Mouse (Mus musculus): ENCODE results near the gene Hes7. TPM values are rescaled to one million over a fixed set of nuclear protein-coding genes. Genes with fewer than 3 reads are reported as not detected.
"Not testable (repeated sequence)": the region's sequence is repeated elsewhere in the genome, so short reads cannot be mapped to it uniquely, and the experiment has no call there.

The Hes7 gene
- total RNA-seq, 1 experiment from 2014 or later = not detected

GRCm38 (mm10) chr11:69085608-69086007, 34.6 kb upstream of the Hes7 start:
- ATAC-seq (replicated peaks in 1 of 2; ENCODE audit: insufficient read depth in 1 of 2, low FRiP score in 2 of 2, low TSS enrichment in 1 of 2, low read depth in 1 of 2, poor library complexity in 2 of 2, severe bottlenecking in 2 of 2) = no peak

- ATAC-seq (replicated peaks in 1 of 2; ENCODE audit: insufficient read depth in 1 of 2, low FRiP score in 2 of 2, low TSS enrichment in 1 of 2, low read depth in 1 of 2, poor library complexity in 2 of 2, severe bottlenecking in 2 of 2) = no peak
These were observed 33.8 kb upstream of the Hes7 start for GRCm38 (mm10) chr11:69086390-69086789.

- ATAC-seq (replicated peaks in 1 of 2; ENCODE audit: insufficient read depth in 1 of 2, low FRiP score in 2 of 2, low TSS enrichment in 1 of 2, low read depth in 1 of 2, poor library complexity in 2 of 2, severe bottlenecking in 2 of 2) = no peak
These were observed 33.1 kb upstream of the Hes7 start for GRCm38 (mm10) chr11:69087082-69087481.

GRCm38 (mm10) chr11:69087597-69087996, 32.6 kb upstream of the Hes7 start:
- ATAC-seq (replicated peaks in 1 of 2; ENCODE audit: insufficient read depth in 1 of 2, low FRiP score in 2 of 2, low TSS enrichment in 1 of 2, low read depth in 1 of 2, poor library complexity in 2 of 2, severe bottlenecking in 2 of 2) = no peak

- peak; percentile 44 to 68; a peak in 3 of 4 replicates for ATAC-seq (replicated peaks in 1 of 2; ENCODE audit: insufficient read depth in 1 of 2, low FRiP score in 2 of 2, low TSS enrichment in 1 of 2, low read depth in 1 of 2, poor library complexity in 2 of 2, severe bottlenecking in 2 of 2)
These were observed 31.9 kb upstream of the Hes7 start, which contains the start of gene Vamp2 for GRCm38 (mm10) chr11:69088103-69088855. Gene Vamp2, plus strand, starts transcription at chr11:69088490.

GRCm38 (mm10) chr11:69088856-69089615, 31.2 kb upstream of the Hes7 start:
- no peak for ATAC-seq (replicated peaks in 1 of 2; ENCODE audit: insufficient read depth in 1 of 2, low FRiP score in 2 of 2, low TSS enrichment in 1 of 2, low read depth in 1 of 2, poor library complexity in 2 of 2, severe bottlenecking in 2 of 2)

- ATAC-seq (replicated peaks in 1 of 2; ENCODE audit: insufficient read depth in 1 of 2, low FRiP score in 2 of 2, low TSS enrichment in 1 of 2, low read depth in 1 of 2, poor library complexity in 2 of 2, severe bottlenecking in 2 of 2) = no peak
These were observed 30.5 kb upstream of the Hes7 start for GRCm38 (mm10) chr11:69089616-69090290.

GRCm38 (mm10) chr11:69090367-69090766, 29.8 kb upstream of the Hes7 start:
- ATAC-seq (replicated peaks in 1 of 2; ENCODE audit: insufficient read depth in 1 of 2, low FRiP score in 2 of 2, low TSS enrichment in 1 of 2, low read depth in 1 of 2, poor library complexity in 2 of 2, severe bottlenecking in 2 of 2) = no peak

GRCm38 (mm10) chr11:69091566-69092385, 28.4 kb upstream of the Hes7 start:
- ATAC-seq (replicated peaks in 1 of 2; ENCODE audit: insufficient read depth in 1 of 2, low FRiP score in 2 of 2, low TSS enrichment in 1 of 2, low read depth in 1 of 2, poor library complexity in 2 of 2, severe bottlenecking in 2 of 2) = no peak

GRCm38 (mm10) chr11:69092386-69092751, 27.8 kb upstream of the Hes7 start:
- no peak for ATAC-seq (replicated peaks in 1 of 2; ENCODE audit: insufficient read depth in 1 of 2, low FRiP score in 2 of 2, low TSS enrichment in 1 of 2, low read depth in 1 of 2, poor library complexity in 2 of 2, severe bottlenecking in 2 of 2)

- no peak for ATAC-seq (replicated peaks in 1 of 2; ENCODE audit: insufficient read depth in 1 of 2, low FRiP score in 2 of 2, low TSS enrichment in 1 of 2, low read depth in 1 of 2, poor library complexity in 2 of 2, severe bottlenecking in 2 of 2)
These were observed 27.3 kb upstream of the Hes7 start for GRCm38 (mm10) chr11:69092871-69093270.

- not testable (repeated sequence) for ATAC-seq (replicated peaks in 1 of 2; ENCODE audit: insufficient read depth in 1 of 2, low FRiP score in 2 of 2, low TSS enrichment in 1 of 2, low read depth in 1 of 2, poor library complexity in 2 of 2, severe bottlenecking in 2 of 2)
These were observed 26.3 kb upstream of the Hes7 start for GRCm38 (mm10) chr11:69093856-69094255.

- ATAC-seq (replicated peaks in 1 of 2; ENCODE audit: insufficient read depth in 1 of 2, low FRiP score in 2 of 2, low TSS enrichment in 1 of 2, low read depth in 1 of 2, poor library complexity in 2 of 2, severe bottlenecking in 2 of 2) = peak; percentile 62 to 70
These were observed 25.3 kb upstream of the Hes7 start, which contains the start of gene Per1 for GRCm38 (mm10) chr11:69094697-69095429. Gene Per1, plus strand, starts transcription at chr11:69095217.

- ATAC-seq (replicated peaks in 1 of 2; ENCODE audit: insufficient read depth in 1 of 2, low FRiP score in 2 of 2, low TSS enrichment in 1 of 2, low read depth in 1 of 2, poor library complexity in 2 of 2, severe bottlenecking in 2 of 2) = no peak
These were observed 24.5 kb upstream of the Hes7 start for GRCm38 (mm10) chr11:69095511-69096231.

- no peak for ATAC-seq (replicated peaks in 1 of 2; ENCODE audit: insufficient read depth in 1 of 2, low FRiP score in 2 of 2, low TSS enrichment in 1 of 2, low read depth in 1 of 2, poor library complexity in 2 of 2, severe bottlenecking in 2 of 2)
These were observed 23.7 kb upstream of the Hes7 start for GRCm38 (mm10) chr11:69096360-69096986.

All from hematopoietic stem cell, adult 5-6 weeks (primary cell).